8 mouse cellular contexts compared by ENCODE assay signal in the genomic region with DNA sequence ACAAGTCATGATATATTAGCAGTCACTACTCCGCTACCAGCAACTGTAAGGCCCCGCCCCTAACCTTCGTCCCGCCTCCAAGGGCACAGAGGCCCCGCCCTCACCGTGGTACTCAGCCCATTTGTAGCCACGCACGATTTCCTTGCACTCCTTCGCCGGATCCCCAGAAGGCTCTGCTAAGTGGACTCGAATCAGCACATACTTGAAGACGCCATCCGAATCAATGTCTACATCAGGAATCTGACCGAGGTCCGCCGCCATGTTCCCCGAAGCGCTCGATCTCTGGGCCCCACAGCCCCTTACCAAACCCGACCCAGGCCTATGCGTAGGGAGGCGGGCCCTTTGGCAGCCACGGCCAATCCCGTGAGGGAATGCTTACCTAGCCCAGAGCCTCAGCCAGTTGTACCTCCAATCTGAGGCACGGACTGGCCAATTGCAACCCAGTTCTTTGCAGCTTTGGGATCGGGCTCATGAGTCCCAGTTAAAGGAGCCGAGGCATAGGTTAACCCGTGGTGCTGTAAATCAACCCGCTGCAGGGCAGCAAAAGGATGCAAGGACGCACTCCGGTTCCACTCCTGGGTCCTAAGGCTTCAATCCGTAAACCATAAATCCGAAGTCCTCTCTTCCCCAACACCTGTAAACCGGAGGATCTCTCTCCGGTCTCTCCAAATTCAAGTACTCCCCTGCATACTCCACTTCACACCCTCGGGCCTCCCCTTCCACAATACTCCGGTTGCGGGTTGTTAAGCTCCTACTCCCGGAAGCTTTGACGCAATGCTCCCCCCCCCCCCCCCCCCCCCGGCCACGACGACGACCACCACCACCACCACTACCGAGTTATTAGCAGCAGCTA. TPM values are rescaled to one million over a fixed set of nuclear protein-coding genes. Genes with fewer than 3 reads are reported as not detected.
A peak's percentile ranks its signal among the peaks of the same experiment; 100 is the strongest.
DNase-seq lines count a peak whose midpoint lies in the region; ATAC-seq and TF ChIP-seq lines count a peak whose summit lies in the region.

A gene (minus strand): TSS at position 267 of the 853 bp plus-strand sequence.
A gene (minus strand): TSS at position 646 of the 853 bp plus-strand sequence.

- CTCF ChIA-PET in Patski (lab: Charles Lee) = interaction anchor here (1.0 to 2.0 kb wide), 4 partner anchors 12 to 77 kb away, joined by 3 to 6 read pairs (median 4); no protein-coding TSS in a partner anchor

- peak; percentile 94 for DNase-seq in Patski (ENCODE audit: low read depth, low spot score)
- peak; percentile 95 to 97 for DNase-seq in cerebellum, postnatal 14 days
- DNase-seq in frontal cortex, postnatal 14 days (ENCODE audit: low spot score in 2 of 2) = peak; percentile 95 to 97
- peak; percentile 87 to 96 for DNase-seq in layer of hippocampus, postnatal 25 days (ENCODE audit: extremely low spot score in 1 of 2, low spot score in 1 of 2)
- peak; percentile 97 for DNase-seq in lung, postnatal 25 days (ENCODE audit: low spot score)
- peak; percentile 98 for DNase-seq in retina, embryonic 14.5 days (ENCODE audit: low spot score)
- peak; percentile 98 for DNase-seq in thymus, postnatal 4 days

- peak within 1 kb of the TSS; percentile 96 for H3K4me2 ChIP-seq in hindbrain, embryonic 13.5 days

- peaks cover 18% of the 10 kb centered on the region for H3K36me3 ChIP-seq in hindbrain, embryonic 13.5 days

- H3K27me3 ChIP-seq in Patski = no peaks in the 10 kb centered on the region
- H3K27me3 ChIP-seq in hindbrain, embryonic 13.5 days = peaks cover 43% of the 10 kb centered on the region

- H3K9ac ChIP-seq in hindbrain, embryonic 13.5 days = peak within 1 kb of the TSS; percentile 81

- H3K27ac ChIP-seq in hindbrain, embryonic 13.5 days = peak within 1 kb of the TSS; percentile 91

- peaks cover 57% of the 10 kb centered on the region for H3K4me1 ChIP-seq in hindbrain, embryonic 13.5 days (replicated peaks)

- H3K9me3 ChIP-seq in hindbrain, embryonic 13.5 days = no peaks in the 10 kb centered on the region

- peak; percentile 88 for ATAC-seq in Patski
- peak; percentile 97 for ATAC-seq in hindbrain, embryonic 13.5 days (ENCODE audit: low FRiP score)

- in situ Hi-C loops in Patski (cut with MboI; ENCODE audit: low pct_unique_long_range_greater_than_20kb) = no loop called here

- H3K4me3 ChIP-seq in hindbrain, embryonic 13.5 days = peak within 1 kb of the TSS; percentile 64

- TF ChIP-seq CTCF in Patski (IDR thresholded peaks at IDR 0.05) = no peak

- POLR2A ChIA-PET in Patski (lab: Charles Lee) = interaction anchor here (0.8 to 1.6 kb wide), 7 partner anchors 9 to 78 kb away, joined by 3 to 5 read pairs (median 3); no protein-coding TSS in a partner anchor

- WGBS in hindbrain, embryonic 13.5 days = under 1% methylated on average over 44 of the region's 45 CpGs

RNA-seq across cellular contexts. Expression of the first gene that starts in this region (rescaled TPM):
- 15.4 TPM for polyA plus RNA-seq in Patski (2021)
- 2.3 and 2.6 TPM in 2 replicates for polyA plus RNA-seq in hindbrain, embryonic 13.5 days (2015; fragmentation: Nextera tagmentation; extraction: Ambion mirVana)
- total RNA-seq in layer of hippocampus, postnatal 25 days (2021) = 1 to 10 TPM; 1.9 to 2.3 TPM

RNA-seq across cellular contexts. Expression of the second gene that starts in this region (rescaled TPM):
- polyA plus RNA-seq in Patski (2021) = 139 TPM
- polyA plus RNA-seq in hindbrain, embryonic 13.5 days (2015; fragmentation: Nextera tagmentation; extraction: Ambion mirVana) = 179 and 182 TPM in 2 replicates
- 10 to 100 TPM; 67.9 to 75.4 TPM for total RNA-seq in layer of hippocampus, postnatal 25 days (2021)

Comparison
In these comparisons a context has a peak if more than half of its experiments do, and no peak if none do; other contexts are left out.
1. Peak in every context shown above with its lines: DNase-seq, ATAC-seq, H3K4me3 ChIP-seq and H3K27ac ChIP-seq.